Mouse (Mus musculus) cerebral cortex, adult 2 months (tissue): ENCODE measurements around the gene Tnfrsf25.

ENCODE experiments used
- WGBS: fragments of 180-500 bp; shearing (Covaris S2); methylation state at CpG from one replicate; pipeline ENCODE4 v1.1.7; 2018; 5-methylcytosine and 5-hydroxymethylcytosine counted together

Gene Tnfrsf25

DNA sequence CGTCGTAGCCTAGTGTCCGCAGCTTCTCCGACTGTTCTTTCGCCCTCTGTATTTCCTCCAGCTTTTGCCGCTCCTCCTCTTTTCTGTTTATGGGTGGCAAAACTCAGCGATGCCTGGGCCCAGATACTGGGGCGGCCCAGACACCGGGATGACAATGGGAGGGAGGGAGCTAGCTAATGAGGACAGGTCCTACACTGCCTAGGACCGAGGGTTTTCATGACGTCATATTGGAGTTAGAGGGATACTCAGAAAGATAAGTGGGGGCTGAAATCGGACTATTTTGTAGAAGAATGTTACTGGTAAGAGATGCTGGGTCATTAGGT lies 5.4 kb downstream of the Tnfrsf25 start:
- whole genome bisulfite sequencing, result 6% methylated on average over 12 of the region's 12 CpGs

DNA sequence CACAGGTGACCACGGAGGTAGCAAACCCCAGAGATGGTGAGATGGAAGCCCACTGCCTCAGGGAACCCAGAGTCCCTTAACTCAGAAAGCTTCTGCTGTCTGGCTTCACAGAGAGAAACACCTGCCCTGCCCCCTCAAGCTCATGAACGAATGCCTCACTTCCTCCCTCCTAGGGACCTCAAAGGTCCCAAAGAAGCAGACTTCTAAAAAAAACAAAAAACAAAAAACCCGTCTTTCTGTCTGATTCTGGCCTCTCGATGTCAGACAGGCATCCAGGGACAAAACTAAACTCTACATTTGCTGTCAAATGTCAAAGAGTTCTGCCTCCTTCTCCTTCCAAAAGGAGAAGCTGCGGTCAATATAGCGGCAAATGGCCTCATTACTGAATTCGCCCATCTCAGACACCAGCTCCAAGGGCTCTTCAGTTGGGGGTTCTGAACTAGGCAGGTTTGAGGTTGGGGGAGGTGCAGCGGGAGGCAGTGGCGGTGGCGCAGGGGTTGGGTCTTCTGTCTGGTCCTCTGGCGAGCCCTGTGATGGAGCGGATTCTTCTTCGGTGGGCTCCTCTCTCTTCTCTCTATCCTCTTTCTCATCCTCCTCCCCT lies 8.7 kb downstream of the Tnfrsf25 start:
- 23% methylated on average over 13 of the region's 13 CpGs for WGBS

DNA sequence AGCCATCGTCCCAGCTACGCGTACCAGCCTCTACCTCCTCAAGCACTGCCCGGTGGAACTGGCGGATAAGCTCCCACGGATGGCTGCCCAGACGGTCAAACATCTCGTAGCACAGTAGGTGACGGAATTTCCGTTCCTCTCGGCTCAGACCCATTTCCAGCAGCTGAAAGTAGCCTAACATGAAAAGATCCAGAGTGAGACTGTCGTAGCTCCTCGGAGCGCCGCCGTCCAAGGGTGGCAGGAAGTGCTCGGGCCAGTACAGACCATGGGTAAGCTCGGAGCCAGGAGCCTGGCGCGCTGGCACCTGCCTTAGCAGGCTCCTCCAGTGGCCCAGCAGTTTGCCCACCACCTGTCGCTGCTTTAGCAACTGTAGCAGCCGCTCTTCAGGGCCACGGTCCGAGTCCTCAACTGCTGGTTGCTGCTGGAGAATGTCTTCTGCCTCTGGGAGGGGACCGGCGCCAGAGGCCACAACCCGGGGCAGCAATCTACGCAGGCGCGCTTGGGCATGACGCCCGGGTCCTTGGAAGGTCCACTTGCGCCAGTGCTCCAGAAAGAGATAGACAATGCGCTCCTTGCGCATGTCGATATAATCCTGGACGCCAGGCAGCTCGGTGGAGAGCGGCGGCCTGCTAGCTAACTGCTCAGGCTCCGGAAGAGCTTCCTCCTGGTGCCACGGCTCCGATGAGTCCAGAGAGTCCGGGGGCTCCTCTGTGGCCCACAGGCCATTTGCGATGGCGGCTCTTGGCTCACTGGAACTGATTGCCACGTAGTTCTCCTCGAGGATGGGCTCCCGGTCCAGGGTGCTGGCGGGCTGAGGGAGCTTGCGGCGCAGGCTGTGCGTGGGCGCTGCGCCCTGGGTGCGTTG lies 9.7 kb downstream of the Tnfrsf25 start:
- 2% methylated on average over 56 of the region's 56 CpGs for WGBS

DNA sequence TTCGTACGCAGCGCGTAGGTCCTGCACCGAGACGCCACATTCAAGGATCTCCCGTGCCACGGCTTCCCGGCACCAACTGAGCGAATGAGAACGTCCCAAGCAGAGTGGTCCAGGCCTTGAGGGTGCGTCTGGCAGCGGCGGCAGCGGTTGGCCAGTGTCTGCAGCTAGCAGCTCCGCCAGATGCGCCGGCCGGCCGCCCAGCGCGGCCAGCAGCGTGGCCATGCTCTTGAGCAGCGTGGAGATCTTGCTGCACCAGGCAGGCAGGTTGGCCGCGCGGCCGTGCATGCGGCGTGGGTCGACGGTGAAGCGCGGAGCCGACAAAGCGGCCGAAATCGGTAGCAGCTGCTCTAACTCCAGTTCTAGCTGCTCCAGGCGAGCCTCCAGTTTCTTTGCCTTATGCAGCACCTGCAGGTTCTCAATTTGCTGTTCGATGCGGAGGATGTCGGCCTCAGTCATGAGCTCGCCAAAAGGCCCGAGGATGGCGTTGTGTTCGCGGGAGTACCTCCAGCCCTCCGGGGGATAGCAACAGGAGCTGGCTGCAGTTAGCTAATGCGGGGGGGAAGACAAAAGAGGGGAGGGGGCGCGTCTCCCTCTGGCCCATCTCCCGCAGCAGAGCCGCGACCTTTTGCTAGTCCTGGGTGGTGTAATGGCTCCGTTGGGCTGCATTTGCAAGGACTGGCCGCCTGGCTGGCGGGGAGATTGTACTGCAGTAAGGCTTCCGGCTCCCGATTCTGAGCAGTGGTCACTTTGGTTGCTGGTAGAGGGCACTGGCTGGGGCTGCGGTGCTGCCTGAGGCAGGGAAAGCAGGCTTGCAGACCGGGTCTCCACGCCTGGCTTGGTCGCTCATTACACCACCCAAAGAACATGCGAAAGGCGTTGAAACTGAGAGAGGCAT lies 10.5 kb downstream of the Tnfrsf25 start:
- WGBS, result 16% methylated on average over 65 of the region's 65 CpGs

DNA sequence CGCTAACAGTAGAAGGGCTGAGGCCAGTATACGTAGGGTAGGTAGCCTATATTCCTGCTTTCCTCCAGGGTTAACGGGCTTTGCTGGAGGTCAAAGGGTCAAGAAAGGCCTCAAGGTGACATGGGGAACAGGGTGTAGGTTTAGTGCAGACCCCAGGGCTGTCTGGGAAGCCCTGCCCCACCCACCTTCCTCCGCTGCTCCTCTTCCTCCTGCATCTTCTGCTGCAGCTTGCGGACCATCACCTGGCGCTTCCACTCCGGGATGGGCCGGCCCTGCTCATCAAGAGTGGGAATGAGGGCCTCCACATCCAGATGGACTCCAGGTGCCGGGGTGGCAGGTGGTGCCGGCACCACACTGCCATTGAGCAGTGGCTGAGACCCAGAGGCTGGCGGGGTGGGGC lies 12.2 kb downstream of the Tnfrsf25 start:
- WGBS, result 89% methylated on average over 11 of the region's 11 CpGs

DNA sequence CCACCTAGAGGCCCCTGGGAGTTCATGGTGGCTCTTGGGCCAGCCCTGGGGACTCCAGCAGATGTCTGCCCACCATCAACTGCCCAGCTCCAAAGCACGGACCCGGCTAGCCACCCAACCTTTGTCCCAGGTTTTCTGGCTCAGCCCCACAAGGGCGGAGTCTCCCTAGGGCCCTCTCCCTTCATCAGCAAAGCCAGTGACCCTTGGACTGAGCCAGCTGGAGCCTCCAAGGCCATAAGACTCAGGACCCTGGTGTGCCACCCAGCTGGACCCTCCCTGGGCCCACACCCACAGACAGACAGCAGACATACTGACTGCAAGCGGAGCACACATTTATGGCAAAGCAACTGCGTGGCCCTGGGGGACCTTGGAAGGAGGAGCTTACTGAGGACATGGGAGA lies 13.1 kb downstream of the Tnfrsf25 start:
- WGBS, result 74% methylated on average over 5 of the region's 5 CpGs

DNA sequence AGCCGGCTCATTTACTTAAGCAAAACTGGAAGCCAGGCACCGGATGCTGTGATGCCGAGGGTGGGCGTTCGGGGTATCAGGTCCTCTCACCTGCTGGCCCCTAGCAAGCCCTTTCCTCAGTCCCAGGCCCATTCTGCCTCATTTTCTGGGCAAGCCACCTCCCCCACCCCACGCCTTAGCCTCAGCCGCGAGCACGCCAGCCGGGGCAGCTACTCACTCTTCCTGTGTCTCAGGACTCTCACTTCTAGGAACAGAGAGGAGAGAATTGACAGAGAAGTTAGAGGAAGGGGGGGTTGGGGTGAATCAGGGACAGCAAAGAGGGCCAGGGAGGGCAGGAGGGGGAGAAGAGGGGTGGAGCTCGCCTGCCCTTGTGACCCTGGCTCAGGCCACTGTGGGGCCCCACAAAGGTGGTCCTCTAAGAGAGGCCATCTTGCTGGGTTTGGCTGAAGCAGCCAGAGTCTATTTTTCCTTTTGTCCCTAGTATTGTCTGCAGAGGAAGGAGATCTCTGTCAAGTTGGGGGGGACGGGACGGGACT lies 13.7 kb downstream of the Tnfrsf25 start:
- 57% methylated on average over 13 of the region's 13 CpGs for WGBS

DNA sequence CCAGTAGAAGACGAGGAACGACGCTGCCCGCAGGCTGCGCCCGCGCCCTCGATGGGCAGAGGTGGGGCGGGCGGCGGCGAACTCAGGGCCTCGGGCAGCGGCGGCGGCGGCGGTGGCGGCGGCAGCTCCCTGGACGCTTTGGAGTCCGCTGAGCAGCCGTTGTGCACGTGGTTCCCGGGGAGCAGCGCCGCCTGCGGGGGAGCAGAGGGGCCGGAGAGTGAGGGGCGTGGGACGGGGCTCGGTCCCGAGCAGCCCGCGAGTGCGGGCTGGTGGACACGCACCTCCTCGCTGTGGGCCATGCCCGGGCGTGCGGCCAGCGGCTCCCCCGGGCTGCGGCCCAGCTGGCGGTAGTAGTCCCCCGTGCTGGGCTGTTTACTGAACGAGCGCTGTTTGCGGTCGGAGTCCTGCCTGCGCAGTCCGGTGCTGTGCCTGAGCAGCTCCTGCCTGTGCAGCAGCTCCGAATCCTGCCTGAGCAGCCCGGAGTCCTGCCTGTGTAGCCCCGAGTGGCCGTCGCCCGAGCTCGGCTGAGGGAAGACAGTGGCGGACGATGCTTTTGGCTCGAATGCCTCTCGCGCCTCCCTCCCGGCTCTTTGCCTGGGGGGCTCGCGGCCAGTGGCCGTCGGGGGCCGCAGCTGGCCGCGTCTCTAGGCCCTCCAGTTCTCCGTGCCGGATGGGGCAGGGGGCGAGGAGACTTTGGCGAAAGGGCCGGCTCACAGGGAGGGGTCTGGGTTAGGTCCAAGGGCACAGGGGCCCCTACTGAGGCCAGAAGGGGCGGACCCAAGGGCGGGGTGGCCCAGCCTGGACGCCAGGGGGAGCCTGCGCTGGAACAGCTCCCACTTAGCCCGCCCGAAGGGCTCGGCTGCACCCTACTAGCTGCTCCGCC lies 15.3 kb downstream of the Tnfrsf25 start:
- 1% methylated on average over 84 of the region's 85 CpGs for WGBS

DNA sequence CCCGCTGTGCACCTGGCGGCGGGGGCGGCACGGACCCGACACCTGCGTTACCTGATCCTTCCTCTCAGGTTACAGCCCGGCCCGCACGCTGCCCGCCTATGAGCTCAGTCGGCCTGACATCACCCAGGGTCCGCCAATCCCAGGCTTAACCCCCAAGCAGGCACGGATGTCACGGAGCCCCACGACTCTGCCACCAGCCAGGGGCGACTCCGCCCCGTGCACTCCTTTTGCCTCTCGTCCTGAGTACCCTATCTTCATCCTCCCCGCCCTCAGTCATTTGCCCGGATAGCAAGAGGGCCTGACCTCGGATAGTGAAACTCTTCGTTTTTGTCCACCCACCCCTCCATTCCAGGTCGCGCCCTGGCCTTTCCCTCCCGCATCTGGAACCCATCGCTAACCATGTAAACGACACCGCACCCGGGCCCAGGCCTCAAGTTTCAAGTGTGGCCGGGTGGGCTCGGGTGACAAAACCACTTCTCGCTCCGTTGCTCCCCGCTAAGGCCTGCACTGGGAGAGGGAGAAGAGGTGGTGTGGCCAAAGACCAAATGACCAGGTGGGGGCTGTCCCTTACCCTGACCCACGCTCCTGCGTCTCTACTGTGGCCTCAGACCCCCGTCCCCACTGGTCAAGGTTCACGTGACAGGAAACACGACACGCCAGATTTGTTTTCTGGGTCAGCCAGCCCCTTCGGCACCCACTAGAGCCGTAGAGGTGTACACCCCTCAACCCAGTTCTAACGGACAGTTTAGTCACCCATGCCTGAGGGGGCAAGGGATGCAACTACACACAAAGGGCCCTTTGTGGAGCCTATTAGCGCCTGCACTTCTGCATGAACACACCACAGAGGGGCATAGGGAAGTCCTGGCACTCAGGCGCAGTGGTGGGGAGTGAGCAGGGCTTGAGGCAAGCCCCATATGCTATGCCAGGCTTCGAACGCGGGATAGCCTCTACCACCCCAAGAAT lies 16.4 kb downstream of the Tnfrsf25 start:
- 19% methylated on average over 50 of the region's 50 CpGs for WGBS

DNA sequence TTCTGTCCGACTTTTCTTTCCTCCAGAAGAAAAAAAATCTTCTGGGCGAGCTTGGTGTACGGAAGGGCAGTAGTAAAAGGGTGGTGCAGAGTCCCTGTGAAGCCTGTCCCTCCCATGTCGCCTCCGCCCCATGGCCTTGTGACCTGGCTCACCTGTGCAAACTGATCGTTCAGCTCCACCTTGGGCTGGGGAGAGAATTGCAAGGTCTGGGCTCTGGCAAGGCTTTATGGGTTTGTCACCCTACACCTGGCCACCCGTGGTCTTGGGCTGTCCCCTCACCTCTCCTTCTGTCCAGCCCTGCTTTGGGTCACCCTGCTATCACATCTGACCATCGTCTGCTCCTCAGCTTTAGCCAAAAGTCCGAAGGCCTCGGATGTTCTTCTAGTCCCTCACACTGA lies 17.0 kb downstream of the Tnfrsf25 start:
- 67% methylated on average over 10 of the region's 10 CpGs for WGBS

DNA sequence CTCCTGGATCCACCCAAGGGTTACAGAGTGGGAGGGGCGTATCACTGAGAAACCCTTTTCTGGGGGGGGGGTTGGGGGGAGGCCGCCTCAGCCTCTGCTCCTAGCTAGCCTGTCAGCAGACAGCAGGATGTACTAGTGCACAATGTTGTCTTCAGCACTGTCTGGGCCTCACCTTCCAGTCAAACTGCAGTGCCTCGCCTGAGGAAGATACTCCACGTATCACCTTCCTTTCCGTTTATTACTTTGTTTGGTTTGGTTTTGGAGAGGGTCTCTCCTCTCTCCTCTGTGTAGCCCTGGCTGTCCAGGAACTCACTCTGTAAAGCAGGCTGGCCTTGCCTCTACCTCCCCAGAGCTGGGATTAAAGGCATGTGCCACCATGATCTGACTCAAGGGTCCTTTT lies 17.5 kb downstream of the Tnfrsf25 start:
- 82% methylated on average over 5 of the region's 5 CpGs for WGBS

DNA sequence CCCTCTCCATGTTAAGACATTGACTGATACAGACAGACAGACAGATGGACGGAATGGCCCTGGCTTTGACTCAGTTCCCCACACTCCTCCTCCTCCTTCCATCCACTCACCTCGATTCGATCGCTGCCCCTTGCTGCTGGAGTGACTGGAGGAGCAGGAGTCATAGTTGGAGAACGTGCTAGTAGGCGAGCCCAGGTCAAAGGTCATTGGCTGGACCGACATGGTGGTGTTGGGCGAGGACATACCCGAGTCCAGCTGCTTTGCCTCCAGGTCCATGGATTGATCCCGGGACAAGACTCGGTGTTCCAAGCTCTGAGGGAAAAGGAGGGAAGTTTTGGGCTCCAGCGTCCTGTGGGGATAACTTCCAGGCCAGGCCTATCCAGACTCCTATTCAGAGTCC lies 19.6 kb downstream of the Tnfrsf25 start:
- WGBS, result 93% methylated on average over 12 of the region's 12 CpGs

DNA sequence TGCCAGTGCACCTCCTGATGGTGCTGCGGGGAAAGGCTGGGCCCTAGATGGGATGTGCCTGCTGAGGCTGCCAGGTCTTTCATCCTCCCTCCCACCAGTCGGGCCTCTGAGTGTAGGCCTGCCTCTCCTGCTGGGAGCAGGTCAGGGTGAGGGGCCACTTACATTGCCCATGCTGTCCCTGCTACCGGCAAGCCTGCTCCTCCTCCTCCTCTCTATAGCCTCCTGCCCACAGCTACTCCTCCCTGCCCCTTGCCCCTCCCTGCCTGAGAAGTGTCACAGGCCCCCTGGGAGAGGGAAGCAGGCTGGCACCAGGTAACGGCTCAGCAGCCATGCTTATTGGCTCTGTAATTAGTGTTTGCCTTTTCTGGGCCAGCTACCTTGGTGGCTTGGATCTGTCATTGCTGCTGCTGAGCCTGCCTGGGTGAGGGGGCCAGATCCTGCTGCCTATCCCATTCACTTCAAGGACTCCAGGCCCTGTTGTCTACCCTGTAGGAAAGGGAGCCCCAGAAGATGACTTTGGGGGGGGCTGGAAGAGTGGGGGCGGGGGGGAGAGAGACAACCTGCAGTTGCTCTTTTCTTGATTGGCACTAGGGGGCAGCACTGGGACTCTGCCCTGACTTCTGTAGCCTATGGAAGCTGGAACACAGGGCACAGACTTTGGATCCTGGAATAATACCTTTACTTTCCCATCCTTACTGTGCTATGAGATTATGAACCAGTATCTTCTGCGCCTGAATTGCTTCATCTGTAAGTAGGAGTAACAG lies 20.6 kb downstream of the Tnfrsf25 start:
- WGBS, result 58% methylated on average over 6 of the region's 6 CpGs

DNA sequence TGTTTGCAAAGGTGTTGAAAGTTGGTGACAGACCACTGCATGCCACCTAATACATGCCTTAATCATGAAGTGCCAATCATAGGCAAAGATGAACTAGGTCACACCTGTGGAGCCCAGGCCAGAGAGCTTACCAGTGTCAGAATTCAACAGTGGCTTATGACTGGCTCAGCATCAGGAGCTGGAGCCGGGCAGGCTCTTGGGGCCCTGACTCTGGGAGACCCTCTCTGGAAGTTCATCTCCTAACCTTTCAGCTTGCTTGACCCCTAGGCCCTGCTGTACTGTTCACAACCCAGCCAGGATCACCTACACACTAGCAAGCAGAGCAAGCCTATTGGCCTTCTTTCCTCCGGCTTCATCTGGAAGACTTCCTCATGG lies 21.1 kb downstream of the Tnfrsf25 start:
- WGBS, result 96% methylated on average over 2 of the region's 2 CpGs

DNA sequence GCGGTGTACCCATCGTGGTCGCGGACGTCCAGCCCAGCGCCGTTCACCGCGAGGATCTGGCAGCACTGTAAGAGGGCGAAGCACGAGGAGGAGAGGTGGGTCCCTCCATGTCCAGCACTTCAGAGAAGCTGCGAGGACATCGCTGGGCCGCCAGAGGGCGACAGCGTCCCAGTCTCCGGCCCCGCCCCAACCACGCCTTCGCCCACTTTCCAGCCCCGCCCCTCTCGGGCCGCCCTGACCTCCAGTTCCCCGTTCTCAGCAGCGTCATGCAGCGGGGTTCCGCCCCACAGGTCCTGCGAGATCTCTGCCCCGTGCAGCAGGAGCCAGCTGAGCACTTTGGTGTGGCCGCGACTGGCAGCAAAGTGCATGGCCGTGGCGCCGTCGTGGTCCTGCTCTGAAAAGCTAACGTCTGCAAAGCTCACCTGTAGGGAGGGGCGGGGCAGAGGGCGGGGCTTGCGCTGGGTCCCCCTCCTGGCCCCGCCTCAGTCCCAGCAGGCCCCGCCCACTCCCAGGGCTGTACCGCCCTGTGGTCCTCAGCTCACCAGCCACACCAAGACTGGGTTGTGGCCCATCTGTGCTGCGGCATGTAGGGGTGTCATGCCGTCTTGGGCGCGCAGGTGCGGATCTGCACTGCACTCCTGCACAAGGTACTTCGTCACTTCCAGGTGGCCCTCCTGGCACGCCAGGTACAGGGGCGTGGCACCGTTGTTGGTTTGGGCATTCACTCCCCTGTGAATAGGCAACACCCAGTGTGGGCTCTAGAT lies 22.9 kb downstream of the Tnfrsf25 start:
- 3% methylated on average over 50 of the region's 51 CpGs for WGBS

DNA sequence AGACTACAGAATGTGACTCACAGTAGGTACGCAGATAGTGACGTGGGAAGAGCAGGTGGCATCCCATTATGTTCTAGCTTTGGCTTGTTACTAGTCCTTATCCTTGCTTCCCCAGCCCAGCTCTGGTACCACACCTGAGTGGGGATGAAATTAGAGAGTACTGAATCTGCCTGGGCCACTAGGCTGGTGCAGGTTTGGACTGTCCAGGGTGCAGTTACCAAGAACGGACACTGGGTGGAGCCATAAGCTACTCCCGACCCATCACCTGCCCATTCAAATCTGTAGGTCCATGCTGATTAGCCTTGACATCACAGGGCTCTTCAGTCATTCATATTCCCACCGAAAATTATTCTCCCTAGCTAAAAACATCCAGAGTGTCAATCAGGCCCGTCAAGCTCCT lies 24.7 kb downstream of the Tnfrsf25 start:
- 30% methylated on average over 6 of the region's 6 CpGs for WGBS

DNA sequence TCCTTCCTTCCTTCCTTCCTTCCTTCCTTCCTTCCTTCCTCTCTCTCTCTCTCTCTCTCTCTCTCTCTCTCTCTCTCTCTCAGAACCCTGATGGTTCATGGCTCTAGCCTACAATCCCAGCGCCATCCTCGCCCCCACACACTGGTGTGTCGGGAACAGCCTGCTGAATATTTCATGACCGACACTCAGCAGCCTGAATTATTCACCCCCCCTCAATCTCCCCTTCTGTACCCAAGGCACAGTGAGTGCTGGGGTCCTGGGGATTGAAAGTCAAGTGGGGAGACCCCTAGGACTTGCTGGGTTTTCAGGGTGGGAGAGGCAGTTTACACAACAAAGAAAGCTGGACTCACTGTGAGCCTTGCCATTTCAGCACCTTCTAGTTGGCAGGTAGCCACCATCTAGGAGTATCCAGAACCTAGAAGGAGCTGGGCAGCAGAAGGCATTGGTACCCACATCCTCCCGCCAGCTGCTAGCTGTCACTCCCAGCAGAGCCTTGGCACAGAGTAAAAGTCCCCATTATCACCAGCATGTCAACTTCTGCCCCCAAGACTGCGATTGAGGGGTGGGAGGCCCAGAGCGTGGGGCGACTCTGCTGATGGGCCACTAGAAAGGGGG lies 25.9 kb downstream of the Tnfrsf25 start:
- WGBS, result 43% methylated on average over 8 of the region's 8 CpGs

DNA sequence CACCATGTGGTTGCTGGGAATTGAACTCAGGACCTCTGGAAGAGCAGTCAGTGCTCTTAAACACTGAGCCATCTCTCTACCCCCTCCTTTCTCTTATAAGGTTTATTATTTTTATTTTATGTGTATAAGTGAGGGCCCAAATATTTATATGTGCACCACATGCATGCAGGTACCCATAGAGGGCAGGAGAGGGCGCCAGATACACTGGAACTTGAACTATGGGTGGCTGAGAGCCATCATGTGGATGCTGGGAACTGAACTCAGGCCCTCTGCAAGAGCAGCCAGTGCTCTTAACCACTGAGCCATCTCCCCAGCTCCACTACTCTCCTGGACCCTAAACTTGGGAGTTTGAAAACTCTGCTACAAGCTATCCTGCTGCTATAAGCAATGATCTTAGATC lies 27.9 kb downstream of the Tnfrsf25 start:
- WGBS, result 47% methylated on average over 1 of the region's 1 CpGs
